Mouse (Mus musculus): Measurements from ENCODE around the gene Lrrc36.

DNA sequence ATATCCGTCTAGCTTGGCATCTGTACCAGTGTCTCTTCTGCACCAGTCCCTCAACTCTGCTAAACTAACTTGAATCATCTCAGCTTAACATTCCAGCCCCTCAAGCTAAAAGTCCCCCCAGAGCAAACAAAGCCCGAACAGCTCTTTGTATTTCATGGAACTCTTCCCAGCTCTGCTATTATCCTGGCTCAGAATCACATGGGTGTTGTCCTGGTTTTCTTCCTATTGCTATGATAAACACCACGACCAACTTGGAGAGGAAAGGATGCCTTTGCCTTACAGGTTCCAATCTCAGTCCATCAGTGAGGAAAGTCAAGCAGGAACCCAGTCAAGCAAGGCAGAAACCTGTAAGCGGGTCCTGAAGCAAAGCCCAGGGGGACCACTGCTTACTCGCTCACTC, 20.1 kb downstream of the Lrrc36 start:
- TF ChIP-seq CTCF (conservative IDR thresholded peaks at IDR 0.05; ENCODE audit: low read length) (no peak), POU5F1 (IDR thresholded peaks at IDR 0.05; ENCODE audit: borderline replicate concordance, low read length) (no peak), NANOG (IDR thresholded peaks at IDR 0.05; ENCODE audit: borderline replicate concordance, low read length) (no peak)

Measured in E14TG2a.4 (cell line).